Mouse (Mus musculus) urinary bladder, adult 18-20 months (tissue): ENCODE data around the gene B830017H08Rik.

Experiments
- DNase-seq, 2 experiments: peaks; one replicate each; pipeline ENCODE4 v3.0.0; 2022; ENCODE audit warnings: low spot score in 2 of 2, mixed read lengths in 2 of 2

B830017H08Rik gene

GRCm38 (mm10) chr16:17851331-17851730 is 18.4 kb downstream of the B830017H08Rik start:
- DNase-seq = no peak

DNA sequence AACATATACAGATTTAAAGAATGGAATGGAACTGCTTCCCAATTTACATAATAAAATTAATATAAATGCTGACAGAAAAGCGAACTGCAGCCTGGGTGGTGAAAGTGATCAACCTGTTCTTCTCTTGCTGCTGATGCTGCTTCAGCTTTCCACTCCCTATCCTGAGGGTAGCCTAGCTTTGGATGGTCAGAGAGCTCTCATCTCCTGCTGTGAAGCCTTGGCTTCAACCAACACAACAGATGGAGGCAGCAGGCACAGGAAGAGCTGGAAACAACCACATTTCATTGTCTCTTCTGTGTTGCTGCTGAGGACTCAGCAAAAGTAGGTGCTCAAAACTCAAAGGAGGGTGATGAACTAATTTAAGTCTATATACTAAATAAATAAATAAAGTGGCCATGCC is 18.9 kb downstream of the B830017H08Rik start:
- DNase-seq = no peak

- DNase-seq = no peak
Measured at GRCm38 (mm10) chr16:17853263-17853662, 20.3 kb downstream of the B830017H08Rik start.

- no peak for DNase-seq
Measured at GRCm38 (mm10) chr16:17857157-17857556, 24.2 kb downstream of the B830017H08Rik start.

DNA sequence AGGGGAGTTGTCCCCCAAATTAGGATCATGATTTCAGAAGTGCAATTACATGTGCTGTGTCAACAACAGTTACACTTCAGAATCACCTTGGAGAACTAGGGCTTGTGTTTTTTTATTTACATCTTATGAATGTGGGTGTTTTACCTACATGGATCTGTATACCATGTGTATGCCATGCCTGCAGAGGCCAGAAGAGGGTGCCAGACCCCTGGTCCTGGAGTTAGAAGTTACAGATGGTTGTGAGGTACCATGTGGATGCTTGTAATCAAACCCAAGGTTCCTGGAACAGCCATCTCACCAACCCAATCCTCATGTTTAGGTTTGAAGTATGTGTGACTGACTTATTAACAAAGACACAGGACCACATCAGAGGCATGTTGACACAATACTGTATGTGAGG is 25.7 kb downstream of the B830017H08Rik start:
- DNase-seq = no peak

- no peak for DNase-seq
Measured at GRCm38 (mm10) chr16:17865293-17865692, 32.4 kb downstream of the B830017H08Rik start.

- DNase-seq = peak; percentile 43 to 63
Measured at GRCm38 (mm10) chr16:17865770-17866169, 32.8 kb downstream of the B830017H08Rik start.

DNA sequence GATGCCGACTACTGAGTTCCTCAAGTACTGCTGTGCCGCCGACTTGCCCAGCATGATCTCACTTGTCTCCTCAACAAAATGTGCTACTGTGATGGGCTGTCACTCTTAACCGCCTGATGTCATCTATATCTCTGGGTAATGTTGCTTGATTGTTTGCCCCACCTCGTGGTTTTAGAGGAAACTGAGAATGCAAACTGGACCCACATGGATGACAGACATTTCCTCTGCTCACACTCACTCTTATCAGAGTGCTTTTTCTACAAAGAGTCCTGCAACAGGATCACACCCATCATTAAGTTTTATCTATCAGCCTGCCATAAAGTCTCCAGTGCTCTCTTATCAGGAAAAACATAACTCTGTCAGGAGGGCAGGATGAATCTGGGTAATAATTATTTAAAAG is 38.3 kb downstream of the B830017H08Rik start:
- no peak for DNase-seq

DNA sequence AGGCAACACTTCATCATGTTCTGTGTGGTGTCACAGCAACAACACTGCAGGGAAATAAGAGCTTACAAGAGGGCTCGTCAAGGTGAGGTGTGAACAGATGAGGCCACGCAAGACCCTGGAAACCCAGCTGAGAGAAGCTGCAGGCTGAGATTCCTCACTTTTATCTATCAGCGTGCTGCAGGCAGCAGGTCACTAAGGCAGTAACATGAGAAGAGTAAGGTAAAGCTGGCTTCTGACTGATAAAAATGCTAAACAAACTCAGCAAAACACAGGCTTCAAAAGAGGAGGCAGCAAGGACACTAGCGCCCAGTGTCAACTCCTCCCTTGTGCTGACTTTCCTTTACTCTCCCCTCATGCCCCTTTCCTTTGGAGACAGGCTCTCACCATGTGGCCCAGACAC is 40.1 kb downstream of the B830017H08Rik start:
- no peak for DNase-seq

- DNase-seq = no peak
Measured at GRCm38 (mm10) chr16:17875174-17875573, 42.3 kb downstream of the B830017H08Rik start.

DNA sequence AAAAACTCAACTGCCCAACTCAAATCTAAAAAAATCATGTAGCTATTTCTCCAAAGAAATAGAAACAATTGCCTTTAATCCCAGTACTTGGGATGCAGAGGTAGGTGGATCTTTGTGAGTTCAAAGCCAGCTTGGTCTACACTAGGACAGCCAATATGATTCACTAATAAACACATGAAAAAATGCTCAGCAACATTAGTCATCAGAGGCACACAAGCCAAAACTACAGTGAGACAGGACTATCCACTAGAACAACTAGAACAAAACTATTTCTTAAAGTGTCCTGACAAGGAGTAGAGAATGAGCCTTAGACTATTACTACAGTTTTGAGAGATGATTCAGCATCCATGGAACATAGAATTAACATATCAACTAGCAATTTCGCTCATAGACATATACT is 43.2 kb downstream of the B830017H08Rik start:
- DNase-seq = no peak

DNA sequence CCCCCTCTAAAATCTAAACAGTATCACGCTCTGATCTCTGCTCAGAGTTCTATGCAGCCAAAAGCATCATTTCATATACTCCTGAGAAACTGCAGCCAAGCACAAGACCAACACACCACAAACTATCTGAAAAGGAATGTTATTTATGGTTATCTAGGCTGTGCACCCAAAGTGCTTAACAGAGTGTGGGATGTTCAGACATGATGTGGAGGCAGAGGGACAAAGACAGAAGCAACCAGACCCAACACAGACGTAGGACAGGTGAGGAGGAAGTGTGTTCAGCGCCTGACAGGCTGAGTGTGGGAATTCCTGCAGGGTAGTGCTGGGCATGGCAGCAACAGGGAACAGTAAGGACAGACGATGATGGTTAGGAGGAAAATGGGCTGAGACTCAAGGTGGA is 46.6 kb downstream of the B830017H08Rik start:
- no peak for DNase-seq

GRCm38 (mm10) chr16:17882196-17882595 is 49.3 kb downstream of the B830017H08Rik start:
- DNase-seq = no peak

DNA sequence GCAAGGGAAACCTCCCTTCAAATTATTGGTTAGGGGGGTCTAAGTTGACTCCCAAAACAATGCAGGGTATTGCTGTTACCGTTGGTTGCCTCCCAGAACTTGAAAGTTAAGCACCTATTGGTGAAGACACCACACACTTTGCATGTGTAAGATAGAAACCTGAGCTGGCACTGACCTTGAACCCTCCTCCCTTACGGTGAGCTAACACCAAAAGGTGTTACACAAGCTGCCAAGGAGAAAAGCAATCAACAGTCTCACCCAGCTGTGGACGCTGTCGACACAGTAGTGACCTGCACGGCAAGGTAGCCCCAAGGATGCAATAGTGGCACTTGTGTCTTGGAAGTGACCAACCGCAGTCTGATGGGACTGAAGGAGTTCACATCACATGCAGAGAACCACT is 51.2 kb downstream of the B830017H08Rik start:
- DNase-seq = no peak
